Mouse (Mus musculus): ENCODE measurements around the gene Tal1.

Gene Tal1

DNA sequence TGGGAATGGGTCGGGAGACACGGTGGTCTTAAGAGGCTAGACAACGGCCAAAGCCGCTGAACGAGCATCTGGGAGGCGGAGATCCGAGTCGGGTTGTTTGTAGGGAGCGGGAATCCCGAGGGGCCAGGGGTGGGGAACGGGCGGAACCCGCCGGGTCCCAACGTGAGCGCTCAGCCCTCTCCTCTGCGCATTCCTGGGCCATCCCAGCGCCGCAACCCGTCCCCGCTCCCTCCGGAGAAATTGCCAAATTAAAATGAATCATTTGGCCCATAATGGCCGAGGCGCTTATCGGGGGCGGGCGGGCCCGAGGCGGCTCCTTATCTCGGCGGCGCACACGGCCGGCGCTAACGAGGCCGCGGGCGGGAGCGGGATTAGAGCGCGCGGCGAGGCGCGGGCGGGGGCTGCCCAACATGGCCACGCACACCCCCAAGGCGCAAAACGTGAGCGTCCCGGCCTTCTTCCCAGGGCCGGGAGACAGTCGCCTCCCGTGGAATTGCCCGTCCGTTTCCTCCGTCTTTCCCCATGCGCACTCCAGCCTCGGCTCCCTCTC is at the start of gene Tal1:
Tal1 (plus strand) TSS at position 56 of the 550 bp plus-strand sequence.
- no peak for DNase-seq

DNA sequence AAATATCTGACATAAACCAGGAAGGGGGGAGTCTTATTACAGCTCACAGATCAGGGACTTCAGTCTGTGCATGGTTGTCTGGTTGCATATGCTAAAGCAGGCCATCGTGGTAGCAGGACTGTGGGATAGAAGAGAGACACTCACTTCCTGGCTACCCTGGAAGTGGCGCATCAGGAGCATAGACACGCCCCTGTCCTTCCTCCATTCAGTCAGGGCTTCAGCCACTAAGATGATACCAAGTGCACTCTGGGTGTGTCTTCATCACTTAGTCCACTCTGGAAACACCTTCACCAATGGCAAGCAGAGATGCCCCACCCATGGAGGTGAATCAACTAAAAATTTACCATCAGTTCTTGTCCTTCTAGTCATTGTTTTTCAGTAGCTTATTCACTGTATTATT is 42.0 kb upstream of the Tal1 start:
- no peak for DNase-seq

DNA sequence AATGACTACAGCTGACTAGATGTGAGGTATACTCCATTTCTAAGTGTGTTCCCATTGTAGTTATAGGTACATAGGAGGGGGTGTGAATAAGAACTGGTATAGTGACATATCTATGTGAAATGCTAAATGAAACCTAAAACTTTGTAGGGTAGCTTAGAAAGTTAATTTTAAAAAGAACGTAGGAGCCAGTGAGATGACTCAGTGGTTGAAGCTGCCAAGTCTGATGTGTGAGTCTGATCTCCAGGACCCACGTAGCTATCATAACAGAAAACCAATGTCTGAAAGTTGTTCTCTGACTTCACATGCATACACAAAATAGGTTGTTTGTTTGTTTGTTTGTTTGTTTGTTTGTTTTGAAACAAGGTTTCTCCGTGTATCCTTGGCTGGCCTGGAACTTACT is 36.2 kb upstream of the Tal1 start:
- no peak for DNase-seq

DNA sequence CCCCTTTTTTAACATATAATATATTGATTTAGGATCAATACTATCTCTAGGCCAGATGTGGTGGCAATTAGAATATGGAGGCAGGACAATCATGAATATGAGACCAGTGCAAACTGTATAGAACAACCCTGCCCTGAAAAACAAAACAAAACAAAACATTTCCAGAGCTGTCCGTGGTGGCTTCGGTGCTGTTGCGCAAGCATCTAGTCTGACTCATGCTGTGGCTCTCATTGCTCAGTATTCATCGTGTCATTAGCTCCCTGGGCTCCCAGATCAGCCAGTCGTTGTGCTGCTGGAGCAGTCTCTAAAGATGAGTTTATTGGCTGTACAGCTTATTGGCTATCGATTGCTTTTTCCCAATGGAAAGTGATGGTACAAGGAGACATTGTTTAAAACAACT is 21.2 kb upstream of the Tal1 start:
- no peak for DNase-seq

DNA sequence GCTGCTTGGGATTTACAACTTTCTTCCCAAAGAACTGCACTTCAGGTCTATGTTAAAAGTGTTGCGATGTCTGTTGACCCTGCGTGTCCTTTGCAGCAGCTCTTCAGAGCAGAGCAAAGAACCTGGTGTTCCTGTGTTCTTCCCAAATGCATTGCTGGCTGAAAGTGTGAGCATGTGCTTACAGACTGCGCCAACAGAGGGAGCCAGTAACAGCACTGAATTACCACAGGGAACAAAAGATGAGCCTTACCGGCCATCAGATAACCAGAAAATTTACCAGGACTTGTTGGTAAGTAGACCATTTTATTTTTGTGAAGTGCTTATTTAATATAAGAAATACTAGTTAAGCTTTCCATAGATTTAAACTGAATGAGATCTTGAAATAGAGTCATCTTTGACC is 18.0 kb upstream of the Tal1 start:
- peak; percentile 32 for DNase-seq

DNA sequence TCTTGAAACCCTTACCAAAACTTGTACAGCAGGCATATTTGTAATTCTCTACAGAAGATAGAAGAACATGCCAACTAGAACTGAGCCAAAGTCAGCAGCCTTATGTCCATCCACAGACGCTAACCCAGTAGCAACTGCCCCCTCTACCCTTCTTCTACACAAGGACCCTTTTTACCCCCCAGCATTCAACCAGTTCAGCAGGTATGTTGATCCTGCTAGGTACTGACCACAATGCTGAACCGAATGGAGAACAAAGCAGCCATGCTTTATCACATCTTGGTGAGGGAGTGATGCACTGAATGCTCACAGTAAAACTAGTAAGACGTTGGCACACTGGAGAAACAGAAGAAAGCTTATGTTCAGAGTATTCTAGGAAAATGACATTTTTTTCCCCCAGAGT is 10.6 kb upstream of the Tal1 start:
- DNase-seq = no peak

DNA sequence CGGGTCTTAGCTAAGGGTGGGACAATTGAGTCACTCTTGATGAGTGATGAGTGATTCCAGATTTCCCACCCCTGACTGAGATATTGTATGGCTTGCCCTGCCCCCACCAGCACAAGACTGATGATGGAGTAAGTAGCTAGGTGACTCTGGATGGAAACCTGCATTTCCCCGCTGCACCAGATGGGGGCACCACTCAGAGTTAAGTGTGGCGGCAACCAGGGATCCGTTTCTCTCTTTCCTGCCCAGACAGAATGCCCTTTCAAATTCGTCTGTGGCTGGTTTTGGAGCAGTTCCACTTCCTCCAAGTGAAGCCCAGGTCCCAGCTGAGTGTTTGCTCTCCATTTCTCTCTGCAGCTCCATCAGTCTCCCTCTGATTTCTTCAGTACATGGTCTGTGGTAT is 8.5 kb upstream of the Tal1 start:
- DNase-seq = peak; percentile 65

DNA sequence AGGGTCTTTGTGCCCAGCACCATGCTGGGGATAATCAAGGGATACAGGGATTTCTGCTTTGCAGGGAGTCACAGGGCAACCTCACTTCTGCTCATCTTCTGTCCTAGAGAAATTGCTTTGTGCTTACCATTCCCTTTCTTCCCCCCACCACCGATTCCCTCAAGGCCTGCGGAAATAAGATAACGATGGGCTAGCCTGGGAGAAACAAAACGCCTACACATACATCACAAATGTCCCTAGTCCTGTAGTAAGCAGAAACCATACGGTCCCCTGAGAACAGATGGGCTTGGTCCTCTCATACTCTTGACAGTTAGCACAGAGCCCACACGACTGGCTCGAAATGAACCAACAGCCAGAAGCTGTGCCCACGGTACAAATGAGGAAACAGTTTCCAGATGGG is 8.0 kb upstream of the Tal1 start:
- DNase-seq = no peak

DNA sequence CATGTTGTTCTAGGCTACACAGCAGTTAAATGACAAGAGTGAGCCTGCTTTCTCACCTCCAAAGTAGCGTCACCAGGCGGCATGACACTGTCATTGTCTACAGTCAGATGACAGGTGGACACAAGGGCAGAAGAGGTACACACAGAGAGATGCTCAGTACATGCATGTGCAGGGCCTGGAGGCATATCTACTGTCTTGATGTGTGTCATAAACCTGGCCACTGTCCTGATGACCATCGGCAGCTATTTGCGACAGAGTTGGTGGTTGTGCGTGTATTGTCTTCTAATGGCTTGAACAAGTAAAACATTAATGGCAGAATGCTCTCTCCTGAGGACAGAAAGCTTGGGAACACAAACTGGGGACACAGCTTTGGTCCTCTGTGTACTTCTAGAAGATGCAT is 5.0 kb upstream of the Tal1 start:
- DNase-seq = no peak

DNA sequence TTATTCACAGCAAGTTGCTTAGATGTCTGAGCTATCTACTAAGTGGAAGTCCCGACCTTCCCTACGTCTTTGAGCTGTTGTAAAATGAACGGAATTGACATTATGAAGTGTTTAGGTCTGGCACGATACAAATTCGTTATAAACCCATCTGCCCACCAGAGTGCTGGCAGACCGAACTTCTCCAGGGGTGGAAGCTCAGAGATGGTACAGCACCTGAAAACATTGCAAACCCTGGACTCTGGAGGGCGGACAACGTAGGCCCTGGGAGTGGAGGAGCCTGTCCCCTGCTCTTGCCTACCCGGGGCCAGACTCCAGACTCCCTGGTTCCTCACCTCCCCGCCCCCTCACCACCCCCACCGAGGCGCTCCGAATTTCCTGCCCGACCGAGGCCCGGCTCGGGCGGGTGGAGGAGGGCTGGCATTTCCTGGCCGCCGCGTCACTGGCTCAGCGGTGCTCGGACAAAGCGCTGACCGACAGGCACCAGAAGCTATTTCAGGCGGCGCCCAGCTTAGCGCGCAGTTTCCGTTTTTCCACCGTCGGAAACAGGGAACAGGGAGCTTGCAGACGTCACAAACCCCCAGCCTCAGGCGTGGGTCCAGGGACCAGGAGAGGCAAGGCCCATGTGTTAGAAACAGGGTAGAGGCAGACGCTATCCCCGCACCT is 3.8 kb upstream of the Tal1 start:
- peak; percentile 77 for DNase-seq

DNA sequence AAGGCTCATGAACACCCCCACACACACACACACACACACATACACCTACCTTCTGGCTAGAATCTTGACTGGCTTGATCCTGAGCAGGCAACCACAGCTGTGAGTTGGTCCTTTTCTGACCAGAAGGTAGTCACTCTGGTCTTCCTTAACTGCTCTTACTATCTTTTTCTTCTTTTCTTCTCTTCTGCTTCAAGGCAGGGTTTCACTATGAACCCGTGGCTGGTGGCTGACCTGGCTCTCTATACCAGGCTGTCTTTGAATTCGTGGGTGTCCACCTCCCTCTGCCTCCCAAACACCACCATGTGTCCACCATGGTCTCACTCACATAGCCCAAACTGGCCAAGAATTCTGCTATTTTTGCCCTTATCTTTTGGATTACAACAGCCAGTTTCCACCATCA is 1.2 kb upstream of the Tal1 start:
- DNase-seq = no peak

DNA sequence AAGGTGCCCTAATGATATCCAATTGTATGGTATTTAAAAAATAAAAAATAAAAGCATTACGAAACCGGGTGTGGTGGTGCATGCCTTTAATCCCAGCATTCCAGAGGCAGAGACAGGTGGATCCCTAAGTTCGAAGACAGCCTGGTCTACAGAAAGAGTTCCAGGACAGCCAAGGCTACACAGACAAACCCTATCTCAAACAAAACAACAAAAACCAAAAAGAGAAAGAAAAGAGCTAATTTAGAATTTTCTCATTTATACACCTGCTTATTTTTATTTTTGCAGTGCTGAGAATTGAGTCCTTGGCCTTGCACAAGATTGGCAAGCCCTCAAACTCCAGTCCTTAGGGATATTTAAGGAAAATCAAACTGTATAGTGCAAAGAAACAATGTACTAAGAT is 535 bp upstream of the Tal1 start:
- DNase-seq = no peak

DNA sequence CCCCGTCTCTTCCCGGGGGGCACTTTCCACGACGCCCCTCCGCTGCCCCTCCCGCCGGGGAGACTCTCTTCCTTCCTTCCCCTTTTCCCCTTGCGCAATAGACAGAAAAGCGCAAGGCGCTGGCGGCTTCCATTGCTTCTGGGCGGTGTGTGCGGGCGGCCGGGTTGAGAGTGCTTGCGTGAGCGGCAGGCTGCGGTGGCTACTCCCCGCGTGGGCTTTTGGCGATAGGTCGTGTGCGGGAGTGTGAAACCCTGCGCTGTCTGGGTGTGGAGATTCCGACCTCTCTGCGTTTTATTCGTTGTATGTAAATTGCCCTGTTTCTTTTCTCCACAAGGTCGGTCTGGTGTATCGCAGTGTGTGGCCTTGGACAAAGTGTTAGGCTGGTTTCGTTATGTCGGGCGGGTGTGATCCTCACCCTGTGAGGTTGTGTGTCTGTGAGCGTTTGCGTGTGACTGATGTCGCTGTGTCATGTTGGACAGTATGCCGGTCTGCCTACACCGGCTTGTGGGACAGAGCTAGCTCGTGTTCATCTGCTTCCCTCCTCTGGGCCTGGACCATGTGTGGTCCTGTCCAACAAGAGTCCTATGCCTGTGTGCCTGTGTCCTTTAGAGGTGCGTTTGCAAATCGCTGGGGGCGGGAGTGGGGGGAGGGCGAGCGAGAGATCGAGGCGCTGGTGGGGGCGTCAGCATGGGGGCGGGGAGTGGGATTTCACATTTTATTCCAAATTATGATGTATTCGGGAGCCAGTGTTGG is 871 bp downstream of the Tal1 start:
- DNase-seq = peak; percentile 54

DNA sequence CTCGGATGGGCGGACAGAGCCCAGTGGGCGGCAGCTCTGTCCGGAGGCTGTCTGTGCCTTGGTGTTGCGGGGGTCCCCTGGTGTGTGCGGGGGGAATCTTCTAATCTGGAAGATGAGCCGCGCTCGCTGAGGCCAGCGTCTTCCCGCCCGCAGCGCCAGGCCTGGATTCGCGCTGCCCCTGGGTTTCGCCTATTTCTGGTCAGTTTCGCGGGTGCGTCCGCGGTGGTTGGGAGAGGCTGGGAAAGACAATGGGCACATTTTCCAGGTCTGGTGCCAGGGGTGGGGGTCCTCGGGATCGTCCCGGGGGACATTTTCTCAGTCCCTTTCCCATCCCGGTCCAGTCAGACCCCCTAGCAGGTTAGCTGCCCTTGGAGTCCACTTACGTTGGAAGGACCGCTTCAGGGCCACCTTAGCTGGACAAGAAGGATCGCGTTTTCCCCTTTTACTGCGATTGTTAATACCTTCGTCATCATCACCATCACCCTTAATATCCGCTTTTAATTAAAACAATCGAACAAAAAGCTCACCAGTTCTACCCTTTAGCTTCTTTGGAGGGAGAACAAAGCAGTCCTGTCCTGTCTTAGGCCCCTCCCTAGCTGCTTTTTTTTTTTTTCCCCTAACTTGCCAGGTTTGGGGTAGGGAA is 1.6 kb downstream of the Tal1 start:
- no peak for DNase-seq

DNA sequence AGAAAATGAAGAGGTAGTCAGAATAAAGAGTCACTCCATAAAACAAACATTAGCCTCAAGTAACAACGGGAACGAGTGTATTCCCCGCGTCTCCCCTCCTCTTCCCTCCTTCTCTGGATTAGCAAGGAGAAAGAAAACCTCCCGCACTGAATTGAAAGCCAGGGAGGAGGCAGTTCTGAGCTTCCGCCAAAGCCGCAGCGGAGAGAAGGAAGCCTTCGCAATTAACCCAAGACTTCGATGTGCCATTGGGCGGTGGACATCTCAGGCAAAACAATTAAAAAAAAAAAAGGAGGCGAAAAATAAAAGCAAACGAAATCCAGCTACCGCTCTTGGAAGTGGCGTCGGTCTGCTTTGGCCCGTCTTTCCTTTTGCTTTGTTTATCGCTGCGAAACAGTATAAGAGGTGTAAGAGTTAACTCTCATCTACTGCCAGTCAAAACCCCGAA is 2.1 kb downstream of the Tal1 start:
- DNase-seq = no peak

DNA sequence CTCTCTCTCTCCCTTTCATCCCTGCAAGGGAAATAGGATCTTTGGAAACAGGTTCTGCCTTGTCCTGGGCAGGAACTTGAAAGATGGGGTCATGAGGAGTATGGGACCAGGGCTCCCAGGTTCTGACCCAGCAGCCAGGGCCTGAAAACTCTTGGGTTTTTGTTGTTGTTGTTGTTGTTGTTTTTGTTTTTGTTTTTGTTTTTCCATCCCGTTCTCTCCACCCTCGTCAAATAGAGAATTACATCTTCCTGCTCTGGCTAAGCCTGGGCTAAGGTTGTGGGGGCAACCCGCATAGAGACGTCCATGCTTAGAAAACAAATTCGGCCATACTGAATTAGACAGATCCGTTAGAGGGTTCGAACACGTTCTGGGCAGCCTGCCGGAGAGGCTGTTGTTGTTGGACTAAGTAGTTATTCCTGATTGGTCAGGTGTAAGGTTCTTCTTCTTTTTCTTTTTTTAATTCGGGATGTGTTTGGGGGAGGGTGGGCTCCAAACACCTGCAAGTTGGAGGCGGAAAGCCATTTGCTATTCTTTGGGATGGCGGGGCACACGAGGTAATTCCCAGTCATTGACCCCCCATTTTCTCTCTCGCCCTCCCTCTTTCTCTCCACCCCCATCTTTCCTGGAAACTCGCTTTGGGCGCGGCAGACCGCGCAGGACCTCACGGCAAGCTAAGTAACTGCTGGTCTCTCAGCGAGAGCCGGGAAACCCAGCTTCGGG is 2.8 kb downstream of the Tal1 start:
- no peak for DNase-seq

DNA sequence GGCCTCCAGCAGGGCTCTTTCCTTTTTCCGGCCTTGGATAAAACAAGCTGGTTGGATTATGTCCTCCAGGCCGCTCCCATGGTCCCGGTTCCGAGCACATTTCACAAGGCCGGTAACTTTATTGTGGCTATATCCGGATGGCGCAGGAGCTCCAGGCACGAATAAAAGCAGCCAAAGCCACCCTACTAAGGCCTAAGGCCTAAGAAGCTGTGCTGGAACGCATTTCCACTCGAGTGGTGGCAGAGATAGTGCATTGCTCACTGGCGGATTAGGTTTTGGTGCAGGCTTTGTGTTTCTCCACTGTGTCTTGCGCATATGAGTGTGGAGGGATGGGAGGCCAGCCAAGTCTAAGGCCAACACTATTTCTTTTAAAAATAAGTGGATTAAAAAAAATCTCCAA is 3.6 kb downstream of the Tal1 start:
- DNase-seq = peak; percentile 27

DNA sequence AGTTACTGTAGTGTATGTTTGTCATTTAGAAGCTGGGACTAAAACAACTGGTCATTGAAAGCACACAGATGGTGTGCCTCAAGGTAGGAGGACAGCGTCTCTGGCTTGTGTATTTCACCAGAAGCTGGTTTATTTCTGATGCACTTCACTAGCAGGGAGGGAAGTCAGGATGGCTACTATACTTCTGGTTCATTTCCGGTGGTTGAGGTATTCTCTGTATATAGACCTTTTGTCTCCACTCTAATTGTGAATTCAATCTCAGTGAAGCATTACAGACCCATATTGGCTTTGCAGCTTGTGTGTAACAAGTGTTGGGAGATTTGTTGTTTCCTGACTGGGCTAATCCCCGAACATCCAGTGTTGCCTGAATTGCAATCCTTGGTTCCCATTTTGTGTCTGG is 4.5 kb downstream of the Tal1 start:
- no peak for DNase-seq

DNA sequence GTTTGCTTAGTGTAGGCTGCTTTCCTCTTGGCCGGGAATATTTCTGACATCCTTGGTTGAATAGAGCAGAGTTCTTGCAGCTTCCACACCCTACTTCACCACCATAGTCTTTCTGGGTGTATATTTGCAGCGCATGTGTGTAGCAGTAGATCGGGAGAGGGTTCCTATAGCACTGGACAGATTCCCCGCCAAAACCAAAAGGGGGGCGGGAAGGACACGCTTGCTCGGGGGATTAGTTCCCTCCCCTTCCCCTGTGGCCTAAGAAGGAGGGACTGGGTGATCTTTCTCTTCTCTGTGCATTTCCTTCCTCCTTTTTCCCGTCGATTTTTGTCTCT is 6.3 kb downstream of the Tal1 start:
- no peak for DNase-seq

DNA sequence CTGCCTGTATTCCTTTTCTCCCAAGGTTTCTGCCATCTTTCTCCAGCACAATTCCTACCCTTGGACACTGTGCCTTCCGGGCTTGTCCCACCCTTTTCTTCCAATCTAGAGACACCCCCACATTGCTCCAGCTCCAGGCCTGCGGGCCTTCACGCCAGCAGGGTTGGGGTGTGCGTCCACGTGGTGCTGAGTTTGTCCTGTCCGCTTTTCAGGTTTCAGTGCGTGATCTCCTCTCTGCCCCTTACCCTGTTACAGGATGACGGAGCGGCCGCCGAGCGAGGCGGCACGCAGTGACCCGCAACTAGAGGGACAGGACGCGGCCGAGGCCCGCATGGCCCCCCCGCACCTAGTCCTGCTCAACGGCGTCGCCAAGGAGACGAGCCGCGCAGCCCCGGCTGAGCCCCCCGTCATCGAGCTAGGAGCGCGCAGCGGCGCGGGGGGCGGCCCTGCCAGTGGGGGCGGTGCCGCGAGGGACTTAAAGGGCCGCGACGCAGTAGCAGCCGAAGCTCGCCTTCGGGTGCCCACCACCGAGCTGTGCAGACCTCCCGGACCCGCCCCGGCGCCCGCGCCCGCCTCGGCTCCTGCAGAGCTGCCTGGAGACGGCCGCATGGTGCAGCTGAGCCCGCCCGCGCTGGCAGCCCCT is 6.8 kb downstream of the Tal1 start:
- DNase-seq = no peak

DNA sequence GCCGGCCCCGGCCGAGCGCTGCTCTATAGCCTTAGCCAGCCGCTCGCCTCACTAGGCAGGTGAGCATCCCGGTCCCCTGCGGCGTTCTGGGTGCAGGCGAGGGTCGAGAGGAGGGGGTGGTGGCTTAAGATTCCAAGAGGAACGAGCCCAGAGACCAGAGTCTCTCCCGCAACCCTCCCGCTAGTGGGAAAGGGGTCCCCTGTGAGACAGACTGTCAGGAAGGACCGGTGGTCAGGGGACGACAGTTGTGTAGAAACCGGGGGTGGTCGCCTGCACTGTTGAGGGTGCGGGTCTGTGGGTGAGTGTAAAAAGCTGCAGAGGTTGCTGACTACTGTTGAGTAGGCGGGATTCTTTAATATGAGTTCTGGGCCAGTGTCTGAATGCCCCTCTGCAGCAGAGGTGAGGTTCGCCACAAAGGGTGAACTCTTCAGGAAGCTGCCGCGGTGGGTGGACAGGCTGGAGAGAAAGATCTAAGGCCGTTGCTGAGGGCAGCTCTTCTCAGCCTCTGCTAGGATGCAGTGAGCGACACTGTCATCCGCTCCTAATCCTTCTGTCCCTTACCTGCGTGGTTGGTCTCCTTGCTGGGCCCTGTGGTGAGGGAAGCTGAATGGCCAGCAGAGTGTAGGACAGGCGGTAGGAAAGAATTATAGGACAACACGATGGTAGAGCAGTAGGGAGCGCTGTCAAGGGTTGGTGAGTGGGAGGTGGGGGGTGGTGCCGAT is 7.5 kb downstream of the Tal1 start:
- no peak for DNase-seq

DNA sequence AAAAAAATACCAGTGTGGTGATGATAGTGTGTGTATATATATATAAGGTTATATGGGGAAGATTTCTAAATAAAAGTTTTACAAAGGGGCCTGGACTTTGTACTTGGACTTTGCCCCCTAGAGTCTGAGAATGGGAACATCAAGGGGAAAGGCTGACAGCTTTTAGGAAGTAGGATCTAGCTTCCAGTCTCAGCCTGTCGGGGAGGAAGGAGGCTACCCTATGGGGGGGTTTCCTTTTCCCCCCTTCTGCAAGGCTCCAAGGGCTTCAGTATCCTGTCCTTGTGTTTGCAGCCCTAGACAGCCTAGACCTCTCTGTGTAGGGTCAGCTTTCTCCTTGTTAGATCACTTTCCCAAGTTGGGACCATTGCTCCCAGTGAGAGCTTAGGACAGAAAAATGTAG is 15.4 kb downstream of the Tal1 start:
- DNase-seq = no peak

Data from kidney, adult 11 months (tissue).